Mouse (Mus musculus) layer of hippocampus, adult 6 months (tissue): ENCODE data around the gene Ino80. TPM values are rescaled to one million over a fixed set of nuclear protein-coding genes. Genes with fewer than 3 reads are reported as not detected.

Source experiments
- long read RNA-seq, 2 experiments: library from polyadenylated mRNA; unstranded; transcript quantifications; one replicate each; pipeline ENCODE4 v2.0.0; 2019 to 2020
- polyA plus RNA-seq: library from polyadenylated mRNA; unstranded; fragments of <200 nt; fragmentation: Nextera tagmentation; gene quantifications from 2 replicates; pipeline ENCODE4 v1.2.3, GENCODE M21; 2021

Ino80 gene
- polyA plus RNA-seq = 1.5 and 1.8 TPM in 2 replicates
- long read RNA-seq, experiment 1, partial matches to known transcripts = 6 of 6 reads
- long read RNA-seq, experiment 1, other reads (novel, unspliced or antisense) = 0 of 6 reads
- long read RNA-seq, experiment 2, partial matches to known transcripts = 9 of 11 reads
- long read RNA-seq, experiment 2, other reads (novel, unspliced or antisense) = 2 of 11 reads

DNA sequence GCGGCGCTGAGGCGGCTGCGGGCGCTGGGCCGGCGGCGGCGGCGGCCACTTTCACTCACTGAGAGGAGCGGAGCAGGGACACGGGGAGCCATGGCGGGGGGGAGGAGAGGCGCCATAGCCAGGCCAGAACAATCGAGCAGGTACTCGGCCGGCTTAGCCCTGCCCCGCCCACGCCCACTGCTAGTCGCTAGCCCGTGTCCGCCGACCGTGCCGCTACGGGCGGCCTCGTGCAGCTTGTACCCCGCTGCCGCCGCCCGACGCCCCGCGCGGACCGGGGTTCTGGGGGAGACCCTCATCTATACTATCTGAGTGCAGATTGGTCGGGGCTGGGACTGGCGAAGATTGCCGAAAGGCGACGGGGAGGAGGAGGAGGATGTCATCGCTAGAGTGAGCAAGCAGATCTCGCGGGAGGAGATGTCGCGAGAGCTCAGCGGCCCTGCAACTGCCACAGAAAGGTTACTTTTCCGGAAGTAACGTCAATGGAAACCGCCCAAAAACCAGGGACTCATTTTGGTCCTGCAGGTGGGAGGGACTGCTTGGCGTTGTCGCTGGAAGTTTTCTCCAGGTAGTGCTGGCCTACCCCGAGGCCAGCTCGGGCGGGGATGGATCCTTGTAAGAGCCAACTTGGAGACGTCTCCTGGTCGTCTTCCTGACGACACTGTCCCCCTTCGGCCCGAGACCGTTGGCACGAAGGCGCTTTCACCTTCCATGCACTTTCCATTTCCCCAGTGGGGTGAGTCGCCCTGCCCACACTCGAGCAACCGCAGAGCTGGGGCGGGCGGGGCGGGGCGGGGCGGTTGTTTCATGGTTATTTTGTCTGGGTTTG lies at the start of gene Ino80:
TSS of gene Ino80 (minus strand) at position 117 of the 826 bp plus-strand sequence.

DNA sequence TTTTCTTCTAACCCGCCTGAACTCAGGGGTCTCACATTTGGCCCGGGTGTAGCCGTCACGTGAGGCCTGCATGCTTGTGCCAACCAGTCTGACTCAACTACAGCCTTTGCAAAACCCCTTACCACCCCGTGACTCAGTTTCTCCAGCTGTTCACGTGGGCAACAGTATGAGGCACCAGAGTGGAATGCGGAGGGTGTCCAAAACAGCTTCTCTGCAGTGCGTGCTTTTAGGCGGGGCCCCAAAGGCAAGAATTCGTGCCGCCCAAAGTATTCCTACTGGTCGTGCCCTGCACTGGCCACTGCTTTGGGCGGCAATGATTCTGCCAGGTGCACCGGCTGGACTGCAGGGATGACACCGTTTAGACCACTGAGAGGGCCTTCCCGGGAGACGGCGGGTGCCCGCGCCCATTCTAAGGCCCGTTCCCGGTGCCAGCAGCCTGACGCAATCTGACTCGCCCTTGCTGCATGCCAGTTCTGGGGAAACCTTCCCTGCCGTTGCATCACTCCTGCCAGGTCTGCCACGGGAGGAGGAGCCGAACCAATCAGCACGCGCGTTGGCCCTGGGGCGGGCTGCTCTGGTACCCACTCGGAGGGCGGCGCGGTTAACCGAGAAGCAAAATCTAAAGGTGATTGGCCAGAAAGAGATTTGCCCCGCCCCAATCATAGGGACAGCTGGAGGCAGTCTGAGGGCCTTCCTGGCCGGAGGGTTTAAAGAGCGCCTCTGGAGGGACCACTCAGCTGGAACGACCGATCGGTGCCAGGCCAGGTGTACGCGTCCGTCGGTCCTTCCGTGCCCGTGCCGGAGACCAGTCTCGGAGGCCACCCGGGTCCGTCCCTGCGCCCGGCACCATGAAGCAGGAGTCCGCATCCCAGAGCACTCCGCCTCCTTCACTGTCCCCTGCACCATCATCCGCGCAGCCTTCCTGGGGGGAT lies 126.7 kb downstream of the Ino80 start, which contains the start of gene Chac1:
TSS of gene Chac1 (plus strand) at position 675 of the 932 bp plus-strand sequence.

DNA sequence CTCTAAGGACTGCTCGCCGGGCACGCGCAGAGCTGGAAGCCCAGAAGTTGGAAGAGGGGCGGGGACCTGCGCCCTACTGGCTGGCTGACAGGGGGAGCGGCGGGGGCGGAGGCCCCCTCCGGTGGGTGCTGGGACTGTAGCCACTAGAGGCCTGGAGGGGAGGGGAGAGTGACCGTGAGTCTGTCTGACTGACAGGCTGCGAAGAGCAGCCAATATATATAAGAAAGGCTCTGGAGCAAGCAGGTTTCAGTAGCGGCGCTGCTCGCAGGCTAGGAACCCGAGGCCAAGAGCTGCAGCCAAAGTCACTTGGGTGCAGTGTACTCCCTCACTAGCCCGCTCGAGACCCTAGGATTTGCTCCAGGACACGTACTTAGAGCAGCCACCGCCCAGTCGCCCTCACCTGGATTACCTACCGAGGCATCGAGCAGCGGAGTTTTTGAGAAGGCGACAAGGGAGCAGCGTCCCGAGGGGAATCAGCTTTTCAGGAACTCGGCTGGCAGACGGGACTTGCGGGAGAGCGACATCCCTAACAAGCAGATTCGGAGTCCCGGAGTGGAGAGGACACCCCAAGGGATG lies 151.8 kb downstream of the Ino80 start, which contains the start of gene Dll4:
TSS of gene Dll4 (plus strand) at position 217 of the 576 bp plus-strand sequence.

Other genes with a start within 250 kb of the Ino80 start
- not detected in 2 replicates for gene Ppp1r14d, start 247.8 kb downstream of the Ino80 start, polyA plus RNA-seq
- gene Spint1, start 240.3 kb downstream of the Ino80 start, polyA plus RNA-seq = 2.0 and 2.8 TPM in 2 replicates
- 9.0 and 10.5 TPM in 2 replicates for gene Rhov, start 206.4 kb downstream of the Ino80 start, polyA plus RNA-seq
- gene Vps18, start 188.9 kb downstream of the Ino80 start, polyA plus RNA-seq = 14.4 and 14.7 TPM in 2 replicates
- gene Dll4, start 151.9 kb downstream of the Ino80 start, polyA plus RNA-seq = 0.70 and 0.78 TPM in 2 replicates
- 13.7 and 14.0 TPM in 2 replicates for gene Chac1, start 126.5 kb downstream of the Ino80 start, polyA plus RNA-seq
- 0.10 and 0.44 TPM in 2 replicates for gene Exd1, start 69.9 kb upstream of the Ino80 start, polyA plus RNA-seq
- gene Chp1, start 70.0 kb upstream of the Ino80 start, polyA plus RNA-seq = 98.2 and 106 TPM in 2 replicates
- gene Nusap1, start 140.6 kb upstream of the Ino80 start, polyA plus RNA-seq = 0.33 and 1.1 TPM in 2 replicates
- 0.79 and 0.83 TPM in 2 replicates for gene Oip5, start 140.8 kb upstream of the Ino80 start, polyA plus RNA-seq
- gene Ndufaf1, start 185.1 kb upstream of the Ino80 start, polyA plus RNA-seq = 40.8 and 41.7 TPM in 2 replicates
- 53.5 and 55.4 TPM in 2 replicates for gene Rtf1, start 197.4 kb upstream of the Ino80 start, polyA plus RNA-seq